Mouse (Mus musculus) testis, postnatal 10 days (tissue): ENCODE results near the gene Ptprm.
A peak's percentile ranks its signal among the peaks of the same experiment; 100 is the strongest.

Experiments used
- DNase-seq: peaks from one replicate; pipeline ENCODE4 v3.0.0; 2021; ENCODE audit warnings: low spot score

The Ptprm gene

GRCm38 (mm10) chr17:66871396-66871795 lies 482.9 kb downstream of the Ptprm start:
- no peak for DNase-seq

GRCm38 (mm10) chr17:66869581-66870002 lies 484.7 kb downstream of the Ptprm start:
- no peak for DNase-seq

DNA sequence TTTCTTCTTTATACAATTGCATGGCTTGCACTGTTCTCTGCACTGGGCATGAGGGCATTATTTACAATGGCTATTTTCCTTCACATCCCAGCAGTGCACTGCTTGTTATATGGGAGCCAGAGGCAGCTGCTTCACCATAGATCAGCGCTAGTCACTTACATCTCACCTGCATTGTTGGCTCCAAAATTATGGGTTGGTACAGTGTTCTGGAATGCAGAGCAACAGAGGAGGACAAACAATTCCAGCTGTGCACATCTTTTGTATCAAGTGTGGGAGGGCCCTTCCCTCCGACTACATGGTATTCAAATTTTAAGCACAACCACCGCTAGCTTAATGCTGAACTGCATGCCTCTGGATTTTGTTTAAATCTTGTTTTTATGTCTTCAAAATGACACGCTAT lies 489.8 kb downstream of the Ptprm start:
- no peak for DNase-seq

GRCm38 (mm10) chr17:66861557-66861956 lies 492.7 kb downstream of the Ptprm start:
- no peak for DNase-seq

DNA sequence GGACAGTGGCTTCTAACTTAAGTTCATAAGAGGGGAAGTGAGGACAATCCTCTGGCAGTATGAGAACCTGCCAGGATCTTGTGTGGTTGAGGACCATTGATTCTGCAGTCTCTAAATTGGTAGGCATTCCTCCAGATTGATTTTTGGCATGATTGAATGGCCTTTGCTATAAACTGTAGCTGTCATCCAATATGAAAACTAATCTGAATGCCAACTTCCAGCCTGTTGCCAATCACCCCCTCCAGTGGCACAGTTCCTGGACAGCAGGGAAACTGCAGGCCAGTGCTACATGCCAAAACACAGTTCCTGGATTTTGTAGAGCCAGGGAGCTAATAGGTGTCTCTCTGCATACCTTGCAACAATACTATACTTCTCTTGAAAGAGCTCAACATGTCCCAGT lies 495.5 kb downstream of the Ptprm start:
- no peak for DNase-seq

DNA sequence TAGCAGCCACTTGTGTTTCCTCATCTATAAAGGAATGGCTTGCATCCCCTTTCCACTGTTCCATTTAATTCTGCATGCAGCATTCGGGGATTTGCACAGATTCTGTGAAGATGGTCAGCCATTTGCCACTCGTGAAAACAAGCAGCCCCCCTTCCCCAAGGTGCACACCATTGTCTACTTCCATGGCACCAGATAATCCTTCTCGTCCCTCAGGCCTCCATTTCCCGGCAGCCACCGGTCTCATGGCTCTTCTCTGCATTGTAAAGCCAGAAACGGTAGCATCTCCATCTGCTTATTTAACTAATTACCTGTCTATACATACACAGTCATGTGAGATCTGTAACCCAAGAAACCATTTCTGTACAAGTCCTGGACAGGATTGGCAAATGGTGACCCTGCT lies 501.8 kb downstream of the Ptprm start:
- DNase-seq = no peak

DNA sequence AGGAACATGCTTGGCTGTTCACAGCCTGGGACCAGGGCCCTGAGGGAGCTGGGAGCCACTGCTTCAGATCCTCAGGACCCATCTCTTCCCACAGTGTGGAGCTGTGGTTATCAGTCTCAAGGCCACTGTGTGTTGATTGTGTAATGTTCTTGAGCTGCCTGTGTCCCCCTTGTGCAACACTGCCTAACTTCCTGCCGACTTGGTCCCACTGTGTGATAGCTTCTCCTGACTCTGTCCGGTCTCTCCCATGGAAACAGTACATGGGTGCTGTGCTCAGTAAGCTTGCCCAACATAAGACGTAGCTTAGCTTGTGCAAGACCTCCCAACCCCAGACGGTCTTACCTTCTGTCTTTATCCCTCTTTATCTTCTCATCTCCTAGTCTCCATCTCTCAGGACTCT lies 507.2 kb downstream of the Ptprm start:
- peak; percentile 15 for DNase-seq

- no peak for DNase-seq
Measured at GRCm38 (mm10) chr17:66822347-66822746, 531.9 kb downstream of the Ptprm start.

DNA sequence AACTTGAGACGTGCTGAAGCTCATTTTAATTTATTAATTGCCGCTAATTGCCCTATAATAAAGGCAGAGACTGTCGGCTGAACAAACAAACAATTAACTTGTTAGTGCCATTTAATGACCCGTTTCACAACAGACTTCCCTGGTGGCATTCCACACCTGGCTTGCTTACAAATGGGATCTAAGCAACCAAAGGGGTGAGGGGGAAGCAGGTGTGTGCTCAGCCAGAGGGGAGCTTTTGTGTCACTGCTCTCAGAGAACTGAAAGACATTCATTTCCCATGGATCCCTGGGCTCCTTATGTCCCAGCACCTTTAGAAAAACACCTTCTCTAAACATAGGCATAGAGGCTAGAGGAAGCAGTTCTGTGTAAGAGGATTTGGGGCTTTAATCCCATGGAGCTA lies 536.9 kb downstream of the Ptprm start:
- DNase-seq = no peak

GRCm38 (mm10) chr17:66815921-66816320 lies 538.3 kb downstream of the Ptprm start:
- no peak for DNase-seq

DNA sequence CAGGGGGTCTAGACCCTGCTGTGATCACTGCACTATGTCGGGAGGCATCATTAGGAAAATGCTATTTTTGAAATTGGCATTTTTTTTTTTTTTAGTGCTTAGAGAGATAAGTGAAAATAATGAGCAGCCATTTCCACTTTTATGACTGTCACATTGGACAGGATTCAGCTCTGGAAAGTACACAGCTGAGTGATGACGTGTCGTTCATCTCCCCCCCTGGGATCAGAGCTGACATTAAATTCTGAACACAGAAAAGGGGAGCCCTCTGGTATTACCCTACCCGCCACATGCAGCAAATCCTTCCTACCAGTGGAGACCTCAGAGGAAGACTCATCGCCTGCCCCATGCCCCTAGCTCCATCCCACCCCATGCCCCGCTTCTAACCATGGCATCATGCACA lies 540.5 kb downstream of the Ptprm start:
- no peak for DNase-seq

GRCm38 (mm10) chr17:66813346-66813745 lies 540.9 kb downstream of the Ptprm start:
- DNase-seq = no peak

GRCm38 (mm10) chr17:66809786-66810185 lies 544.5 kb downstream of the Ptprm start:
- no peak for DNase-seq

- no peak for DNase-seq
Measured at GRCm38 (mm10) chr17:66808186-66808585, 546.1 kb downstream of the Ptprm start.

DNA sequence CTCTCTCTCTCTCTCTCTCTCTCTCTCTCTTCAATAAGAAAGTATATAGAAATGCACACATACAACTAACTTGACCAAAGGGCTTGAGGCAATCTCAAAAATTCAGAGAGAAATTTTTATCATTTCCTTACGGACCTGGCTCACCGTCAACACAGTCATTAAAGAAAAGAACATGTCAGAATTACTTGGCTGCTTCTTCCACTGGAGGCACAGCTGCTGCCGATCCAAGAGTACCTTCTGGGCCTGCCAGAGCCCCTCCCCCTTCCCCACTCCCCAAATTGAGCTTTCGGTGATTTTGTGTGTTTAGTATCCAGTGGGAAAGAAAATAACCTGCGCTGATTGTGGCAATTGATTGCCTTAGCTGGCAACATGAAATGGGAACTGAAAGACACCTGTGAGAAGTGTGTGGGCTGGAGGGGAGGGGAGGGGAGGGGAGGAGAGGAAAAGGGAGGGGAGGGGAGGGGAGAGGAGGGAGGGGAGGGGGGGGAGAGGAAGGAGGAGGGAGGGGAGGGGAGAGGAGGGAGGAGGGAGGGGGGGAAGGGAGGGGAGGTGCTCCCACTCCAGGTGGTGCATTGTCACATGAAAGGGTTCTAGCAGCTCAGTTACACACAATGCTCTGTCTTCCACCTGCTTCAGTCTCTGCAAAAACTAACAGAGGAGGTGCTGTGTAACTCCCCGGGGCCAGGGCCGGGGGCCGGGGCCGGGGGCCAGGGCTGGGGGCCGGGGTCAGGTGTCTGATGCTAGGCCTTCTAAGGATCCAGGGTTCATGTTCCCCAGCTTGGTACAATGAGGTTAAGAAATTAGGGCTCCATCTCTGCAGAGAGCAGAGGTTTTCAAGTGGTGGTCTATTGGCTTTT lies 552.2 kb downstream of the Ptprm start:
- DNase-seq = no peak

DNA sequence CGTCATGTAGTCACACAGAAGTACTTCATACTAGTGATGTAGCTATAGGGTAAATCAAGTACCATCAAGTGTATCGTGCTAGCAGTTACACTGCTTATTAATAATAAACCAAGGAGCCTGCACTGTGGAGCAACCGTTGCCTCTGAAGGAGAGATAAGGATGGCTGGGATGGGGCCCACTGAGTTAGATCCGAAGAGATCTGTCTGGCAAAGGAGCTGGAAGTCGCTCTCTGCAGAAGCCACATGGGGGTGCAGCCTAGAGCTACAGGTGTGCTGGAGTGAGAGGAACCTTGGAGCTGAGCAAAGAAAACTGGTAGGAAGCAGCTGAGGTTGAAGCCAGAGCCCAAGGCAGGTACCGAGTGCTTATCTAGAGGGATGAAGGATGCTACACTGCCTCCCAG lies 554.0 kb downstream of the Ptprm start:
- DNase-seq = no peak

DNA sequence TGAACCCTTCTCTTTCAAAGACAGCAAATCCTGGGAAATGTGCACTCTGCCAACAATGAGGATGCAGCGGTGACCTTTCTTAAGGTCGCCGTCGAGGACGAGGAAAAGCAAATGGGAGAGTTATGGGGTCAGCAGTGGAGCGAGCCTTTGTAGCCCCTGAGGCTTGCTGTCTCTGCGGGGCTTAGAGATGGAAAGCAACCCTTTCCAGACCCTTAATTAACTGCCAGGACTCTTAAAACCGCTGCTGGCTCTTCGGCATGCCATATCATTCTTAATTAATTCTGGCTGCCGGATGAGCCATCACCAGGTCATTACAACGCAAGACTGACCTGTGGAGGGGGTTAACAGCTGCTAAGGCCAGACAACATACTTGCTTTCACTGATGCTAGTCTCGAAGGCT lies 568.1 kb downstream of the Ptprm start:
- DNase-seq = no peak

DNA sequence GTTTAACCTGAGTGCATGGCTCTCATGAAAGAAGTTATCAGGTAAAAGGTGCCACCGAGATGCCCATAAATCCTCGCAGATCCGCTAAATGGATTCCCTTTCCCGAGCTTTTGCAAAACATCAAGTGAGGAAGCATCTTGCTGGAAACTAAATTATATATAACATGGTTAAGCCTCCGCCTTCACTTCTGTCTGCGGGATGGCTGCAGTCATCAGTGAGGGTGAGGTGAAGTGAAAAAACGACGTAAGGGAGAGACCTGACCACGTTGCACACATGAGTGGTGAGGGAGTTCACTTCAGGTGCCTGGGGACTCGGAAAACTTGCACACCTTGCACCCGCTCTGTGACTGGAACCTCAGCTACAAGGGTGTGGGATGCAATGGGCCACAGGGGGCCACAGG lies 568.7 kb downstream of the Ptprm start:
- no peak for DNase-seq

DNA sequence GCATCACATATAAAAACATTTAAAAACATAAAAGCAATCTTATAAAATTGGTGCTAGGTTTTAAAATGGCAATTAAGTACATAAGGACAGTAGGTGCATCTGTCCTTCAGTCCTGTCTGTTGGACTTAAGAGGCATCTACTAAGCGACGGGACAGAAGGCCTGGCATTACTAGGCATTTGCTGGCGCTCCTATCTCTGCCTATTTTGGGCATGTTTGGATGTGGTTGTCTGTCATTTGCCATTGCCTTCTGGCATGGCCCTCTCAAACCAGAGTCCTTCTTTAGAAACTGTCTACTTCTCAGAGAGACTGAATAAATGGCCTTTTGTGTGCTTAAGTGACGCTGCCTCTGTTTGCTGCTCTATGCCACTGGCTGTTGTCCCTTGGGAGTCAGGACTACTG lies 570.7 kb downstream of the Ptprm start:
- no peak for DNase-seq

DNA sequence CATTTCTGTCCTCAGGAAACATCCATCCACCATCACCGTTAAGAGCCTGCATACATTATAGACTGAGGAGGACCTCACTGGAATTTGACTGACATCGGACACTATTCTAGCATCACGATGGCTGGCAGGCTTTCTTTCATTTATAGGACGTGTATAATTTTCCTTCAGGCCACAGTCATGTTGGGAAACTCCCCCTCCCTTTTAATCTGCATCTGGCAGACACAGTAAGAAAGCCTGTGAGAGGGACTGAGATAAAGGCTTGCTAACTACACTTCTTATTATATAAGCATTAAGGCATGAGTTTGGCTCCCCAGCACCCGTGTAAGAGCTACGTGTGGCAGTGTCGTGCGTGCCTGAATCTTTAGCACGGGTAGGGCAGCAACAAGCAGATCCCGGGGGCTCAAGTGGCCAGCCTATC lies 571.2 kb downstream of the Ptprm start:
- no peak for DNase-seq

- no peak for DNase-seq
Measured at GRCm38 (mm10) chr17:66781910-66782309, 572.3 kb downstream of the Ptprm start.

- no peak for DNase-seq
Measured at GRCm38 (mm10) chr17:66779026-66779425, 575.2 kb downstream of the Ptprm start.

DNA sequence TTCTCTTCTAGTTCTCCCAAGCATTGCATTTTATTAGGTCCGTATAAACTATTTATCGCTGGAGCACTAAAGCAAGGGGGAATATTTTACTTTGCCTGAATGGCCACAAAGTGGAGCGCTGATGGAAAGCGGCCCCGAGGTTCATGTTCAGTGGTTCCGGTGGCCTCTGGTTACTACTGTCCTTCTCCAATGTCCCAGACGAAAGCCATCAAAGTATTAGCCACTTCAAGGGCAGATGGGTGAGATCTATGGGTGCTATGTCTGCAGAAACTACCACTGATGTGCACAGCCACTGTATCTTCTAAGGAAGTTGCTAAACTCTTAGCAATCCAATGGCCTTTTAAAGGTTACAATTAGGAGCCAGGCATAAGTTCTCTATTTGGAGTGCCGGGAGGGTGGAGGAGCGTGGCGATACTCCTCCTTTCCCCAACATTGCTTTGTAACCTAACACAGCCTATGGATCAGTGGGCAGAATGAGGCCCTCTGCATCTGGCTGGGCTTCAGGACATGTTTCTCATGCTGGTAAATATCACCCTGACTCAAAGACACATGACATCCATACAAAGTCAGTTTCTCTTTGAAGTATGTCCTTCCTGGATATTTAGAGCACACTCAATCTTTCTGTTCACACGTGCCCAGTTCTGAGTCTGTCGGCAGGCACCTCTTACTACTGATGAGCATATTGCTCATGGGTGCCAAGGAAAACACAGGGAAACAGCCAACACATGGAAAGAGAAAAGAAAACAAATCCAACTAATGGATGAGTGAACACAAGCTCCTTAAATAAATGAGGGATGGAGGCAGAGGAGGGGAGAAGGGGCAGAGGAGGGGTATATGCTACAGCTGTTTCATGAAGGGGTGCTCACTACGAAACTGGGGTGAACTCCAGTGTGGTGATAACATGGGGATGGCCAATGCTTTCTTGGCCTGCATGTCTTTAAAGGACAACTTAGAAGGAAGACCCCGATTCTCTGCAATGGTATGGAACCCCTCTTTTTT lies 584.6 kb downstream of the Ptprm start:
- DNase-seq = no peak
